Mouse (Mus musculus) brain, embryonic 14.5 days (tissue): ENCODE measurements around the gene Pcsk4.

Experiments used
- CTCF ChIP-seq: fragments of 200-500 bp; IDR thresholded peaks from 2 replicates; pipeline ENCODE4 v1.5.1; 2012; ENCODE audit warnings: inconsistent platforms, mild to moderate bottlenecking, moderate library complexity, borderline replicate concordance; ENCODE audit not compliant: insufficient read depth, insufficient read length; ENCODE audit errors: extremely low read depth
- POLR2A ChIP-seq: fragments of 200-500 bp; IDR thresholded peaks from 2 replicates; pipeline ENCODE4 v1.6.1; 2012; ENCODE audit warnings: mild to moderate bottlenecking, inconsistent platforms, borderline replicate concordance; ENCODE audit not compliant: poor library complexity, insufficient read depth, insufficient read length, severe bottlenecking; ENCODE audit errors: extremely low read depth

GRCm38 (mm10) chr10:80294311-80294710, 35.0 kb downstream of the Pcsk4 start:
- TF ChIP-seq CTCF, result no peak
- TF ChIP-seq POLR2A, result no peak
